Mouse (Mus musculus) spleen, adult 2 months (tissue): Measurements from ENCODE around the gene Rreb1. TPM values are rescaled to one million over a fixed set of nuclear protein-coding genes. Genes with fewer than 3 reads are reported as not detected.
A peak's percentile ranks its signal among the peaks of the same experiment; 100 is the strongest.

Experiments used
- DNase-seq, 2 experiments: peaks; one replicate each; pipeline versions ENCODE4 v3.0.0 to v3.0.0-alpha.2; 2012 to 2021; ENCODE audit warnings: low spot score in 2 of 2, low read depth in 1 of 2
- H3K27ac ChIP-seq: fragments of 200-500 bp; 2 replicates; pipeline ENCODE4 v1.5.1; 2012; ENCODE audit warnings: low read length, inconsistent platforms; ENCODE audit not compliant: insufficient read depth
- H3K27me3 ChIP-seq: fragments of 200-500 bp; 2 replicates; pipeline ENCODE4 v1.6.1; 2012; ENCODE audit warnings: mild to moderate bottlenecking, moderate library complexity, low read length, inconsistent platforms; ENCODE audit not compliant: control insufficient read depth, insufficient read depth
- H3K36me3 ChIP-seq: fragments of 200-500 bp; 2 replicates; pipeline ENCODE4 v1.6.1; 2012; ENCODE audit warnings: mild to moderate bottlenecking, low read length, inconsistent platforms; ENCODE audit not compliant: control insufficient read depth, insufficient read depth
- H3K4me1 ChIP-seq: fragments of 200-500 bp; 2 replicates; pipeline ENCODE4 v1.6.1; 2011; ENCODE audit warnings: inconsistent platforms; ENCODE audit not compliant: control insufficient read depth, insufficient read depth, insufficient read length
- H3K4me3 ChIP-seq: fragments of 200-500 bp; 2 replicates; pipeline ENCODE4 v1.5.1; 2011; ENCODE audit warnings: mild to moderate bottlenecking, inconsistent platforms; ENCODE audit not compliant: insufficient read depth, insufficient read length; ENCODE audit errors: extremely low read depth
- CTCF ChIP-seq: fragments of 200-500 bp; IDR thresholded peaks from 2 replicates; pipeline ENCODE4 v1.5.1; 2011; ENCODE audit warnings: mild to moderate bottlenecking, inconsistent platforms; ENCODE audit not compliant: insufficient read depth, insufficient read length, insufficient replicate concordance; ENCODE audit errors: extremely low read depth
- POLR2A ChIP-seq: fragments of 200-500 bp; IDR thresholded peaks from 2 replicates; pipeline ENCODE4 v1.6.1; 2011; ENCODE audit warnings: low read depth, low read length, inconsistent platforms
- WGBS: fragments of 180-500 bp; shearing (Covaris S2); methylation state at CpG from one replicate; pipeline ENCODE4 v1.1.7; 2018; 5-methylcytosine and 5-hydroxymethylcytosine counted together
- polyA plus RNA-seq: library from polyadenylated mRNA; depleted of rRNA; stranded (reverse); fragments of >200 nt; gene quantifications from 2 replicates; pipeline ENCODE4 v1.2.3, GENCODE M21; 2012

The Rreb1 gene
- polyA plus RNA-seq, 1 experiment: 15.5 TPM

- Histone ChIP-seq H3K4me1 (peaks cover 17% of the 10 kb centered on the region; the same call in 1 of the 2 replicates), H3K27me3 (no peaks in the 10 kb centered on the region), H3K27ac (peak overlapping the region; percentile 30; the same call in 1 of the 2 replicates), H3K4me3 (no peak overlapping the region), H3K36me3 (no peaks in the 10 kb centered on the region)
- TF ChIP-seq POLR2A (no peak), CTCF (no peak)
- DNase-seq: peak in 1 of 2 experiments; percentile 13
- WGBS: 18% methylated on average over 7 of the region's 7 CpGs
Measured at GRCm38 (mm10) chr13:37873125-37873891, 95.1 kb downstream of the Rreb1 start.

GRCm38 (mm10) chr13:37875919-37876318 is 97.7 kb downstream of the Rreb1 start:
- WGBS: 83% methylated on average over 2 of the region's 2 CpGs
- no peaks in the 10 kb centered on the region for H3K27me3 ChIP-seq
- H3K27ac ChIP-seq: no peak overlapping the region
- no peaks in the 10 kb centered on the region for H3K36me3 ChIP-seq
- H3K4me1 ChIP-seq: peaks cover 24% of the 10 kb centered on the region; the same call in 1 of the 2 replicates
- H3K4me3 ChIP-seq: no peak overlapping the region
- TF ChIP-seq POLR2A (no peak), CTCF (no peak)
- no peak for DNase-seq

GRCm38 (mm10) chr13:37876366-37876765 is 98.2 kb downstream of the Rreb1 start:
- no peak for DNase-seq
- Histone ChIP-seq H3K4me3 (no peak overlapping the region), H3K27ac (no peak overlapping the region), H3K4me1 (peaks cover 24% of the 10 kb centered on the region; the same call in 1 of the 2 replicates), H3K27me3 (no peaks in the 10 kb centered on the region), H3K36me3 (no peaks in the 10 kb centered on the region)
- 79% methylated on average over 5 of the region's 5 CpGs for WGBS
- TF ChIP-seq CTCF (no peak), POLR2A (no peak)

- TF ChIP-seq POLR2A (no peak), CTCF (no peak)
- Histone ChIP-seq H3K4me3 (no peak overlapping the region), H3K4me1 (peaks cover 27% of the 10 kb centered on the region), H3K27me3 (no peaks in the 10 kb centered on the region), H3K36me3 (no peaks in the 10 kb centered on the region), H3K27ac (no peak overlapping the region)
- DNase-seq: no peak
- WGBS: 65% methylated on average over 4 of the region's 4 CpGs
Measured at GRCm38 (mm10) chr13:37876836-37877235, 98.6 kb downstream of the Rreb1 start.

- Histone ChIP-seq H3K27me3 (no peaks in the 10 kb centered on the region), H3K36me3 (no peaks in the 10 kb centered on the region), H3K4me1 (peaks cover 30% of the 10 kb centered on the region), H3K27ac (no peak overlapping the region), H3K4me3 (no peak overlapping the region)
- TF ChIP-seq CTCF (no peak), POLR2A (no peak)
- DNase-seq: no peak
- WGBS: 94% methylated on average over 3 of the region's 3 CpGs
Measured at GRCm38 (mm10) chr13:37877241-37877640, 99.0 kb downstream of the Rreb1 start.

- H3K27me3 ChIP-seq: no peaks in the 10 kb centered on the region
- 89% methylated on average over 2 of the region's 2 CpGs for WGBS
- no peak for DNase-seq
- H3K4me1 ChIP-seq: peaks cover 30% of the 10 kb centered on the region
- no peak overlapping the region for H3K4me3 ChIP-seq
- H3K27ac ChIP-seq: no peak overlapping the region
- H3K36me3 ChIP-seq: no peaks in the 10 kb centered on the region
- TF ChIP-seq CTCF (no peak), POLR2A (no peak)
Measured at GRCm38 (mm10) chr13:37878918-37879331, 100.7 kb downstream of the Rreb1 start.

- Histone ChIP-seq H3K4me3 (no peak overlapping the region), H3K4me1 (peaks cover 30% of the 10 kb centered on the region), H3K27me3 (no peaks in the 10 kb centered on the region), H3K27ac (no peak overlapping the region), H3K36me3 (no peaks in the 10 kb centered on the region)
- 28% methylated on average over 5 of the region's 5 CpGs for WGBS
- DNase-seq: no peak
- TF ChIP-seq POLR2A (no peak), CTCF (no peak)
Measured at GRCm38 (mm10) chr13:37879556-37879955, 101.4 kb downstream of the Rreb1 start.
